Mouse (Mus musculus) left cerebral cortex, adult 2 months (tissue): Measurements from ENCODE around the gene Nosip. TPM values are rescaled to one million over a fixed set of nuclear protein-coding genes. Genes with fewer than 3 reads are reported as not detected.
"Not testable (repeated sequence)": the region's sequence is repeated elsewhere in the genome, so short reads cannot be mapped to it uniquely, and the experiment has no call there.

Experiments used
- DNase-seq, 2 experiments: peaks; one replicate each; pipeline ENCODE4 v3.0.0; 2021 to 2022; ENCODE audit warnings: low spot score in 2 of 2, mixed read lengths in 1 of 2; ENCODE audit errors: extremely low spot score in 1 of 2
- H3K27ac ChIP-seq: fragments of 200-600 bp; 2 replicates; pipeline ENCODE4 v1.8.1; 2022
- H3K4me3 ChIP-seq: fragments of 200-600 bp; 2 replicates; pipeline ENCODE4 v1.8.1; 2022
- CTCF ChIP-seq: fragments of 200-600 bp; IDR thresholded peaks from 2 replicates; pipeline ENCODE4 v1.8.1; 2022; ENCODE audit warnings: antibody characterized with exemption, mild to moderate bottlenecking, moderate library complexity
- intact Hi-C: fragments of 180-260 bp; cut with DNase I; formaldehyde crosslinking; loops from one replicate; pipeline ENCODE4 v1.15.1; 2025
- total RNA-seq, 2 experiments: library from RNA; stranded (reverse); gene quantifications; 2 replicates each; pipeline ENCODE4 v1.2.3; 2021

The Nosip gene
- total RNA-seq, 2 experiments from 2014 or later, result 53.6 to 55.6 TPM

DNA sequence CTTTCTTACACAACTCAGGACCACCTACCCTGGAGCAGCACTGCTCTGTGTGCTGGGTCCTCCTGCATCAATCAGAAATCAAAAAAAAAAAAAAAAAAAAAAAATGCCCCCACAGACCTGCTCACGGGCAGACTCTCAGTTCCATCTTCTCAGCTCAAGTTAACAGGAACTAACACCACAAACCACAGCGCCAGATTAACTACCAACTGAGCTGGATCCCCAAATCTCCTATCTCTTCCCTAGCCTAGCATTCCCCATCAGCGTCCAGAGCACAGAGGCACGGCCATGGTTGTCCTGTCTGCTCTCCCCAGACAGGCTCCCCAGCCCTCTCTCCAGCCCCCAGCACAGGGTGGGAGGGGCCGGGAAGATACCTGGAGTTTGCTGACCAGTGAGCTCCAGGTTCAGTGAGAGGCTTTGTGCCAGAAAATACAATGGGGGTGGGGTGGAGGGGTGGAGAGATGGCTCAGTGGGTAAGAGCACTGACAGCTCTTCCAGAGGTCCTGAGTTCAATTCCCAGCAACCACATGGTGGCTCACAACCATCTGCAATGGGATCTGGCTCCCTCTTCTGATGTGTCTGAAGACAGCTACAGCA lies 44.9 kb downstream of the Nosip start:
- DNase-seq, result no peak
- Histone ChIP-seq H3K4me3 (no peak overlapping the region), H3K27ac (no peak overlapping the region)
- TF ChIP-seq CTCF, result no peak
- intact Hi-C loops, result no loop called here

DNA sequence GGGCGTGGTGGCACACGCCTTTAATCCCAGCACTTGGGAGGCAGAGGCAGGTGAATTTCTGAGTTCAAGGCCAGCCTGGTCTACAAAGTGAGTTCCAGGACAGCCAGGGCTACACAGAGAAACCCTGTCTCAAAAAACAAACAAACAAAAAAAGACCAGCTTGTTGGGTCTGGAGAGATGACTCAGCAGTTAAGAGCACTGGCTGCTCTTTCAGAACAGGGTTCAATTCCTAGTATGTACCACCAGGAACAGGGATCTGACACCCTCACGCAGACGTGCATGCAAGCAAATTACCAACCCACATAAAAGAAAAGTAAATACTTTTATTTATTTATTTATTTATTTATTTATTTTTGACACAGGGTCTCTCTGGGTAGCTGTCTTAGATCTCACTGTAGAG lies 47.9 kb downstream of the Nosip start:
- DNase-seq, H3K4me3 ChIP-seq, H3K27ac ChIP-seq, intact Hi-C loops: not testable (repeated sequence)

DNA sequence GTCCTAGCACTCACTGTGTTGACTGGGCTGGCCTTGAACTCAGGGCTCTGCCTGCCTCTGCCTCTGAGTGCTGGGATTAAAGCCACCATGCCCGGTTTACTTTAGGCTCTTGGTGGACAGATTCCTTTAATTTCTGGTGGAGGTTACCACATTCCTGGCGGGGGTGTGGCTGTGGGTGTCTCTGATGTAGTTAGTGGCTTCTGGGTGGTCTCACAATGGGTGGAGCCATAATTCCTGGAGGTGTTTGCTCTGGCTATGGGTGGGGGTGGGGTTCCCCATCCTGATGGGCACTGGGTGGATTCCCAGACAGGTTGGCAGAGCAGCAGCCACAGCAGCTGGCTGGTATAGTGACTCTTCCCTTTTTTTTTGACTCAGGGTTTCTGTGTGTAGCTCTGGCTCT lies 49.7 kb downstream of the Nosip start:
- H3K27ac ChIP-seq, result no peak overlapping the region
- no peak overlapping the region for H3K4me3 ChIP-seq
- no peak for TF ChIP-seq CTCF
- DNase-seq, result no peak
- intact Hi-C loops, result no loop called here

DNA sequence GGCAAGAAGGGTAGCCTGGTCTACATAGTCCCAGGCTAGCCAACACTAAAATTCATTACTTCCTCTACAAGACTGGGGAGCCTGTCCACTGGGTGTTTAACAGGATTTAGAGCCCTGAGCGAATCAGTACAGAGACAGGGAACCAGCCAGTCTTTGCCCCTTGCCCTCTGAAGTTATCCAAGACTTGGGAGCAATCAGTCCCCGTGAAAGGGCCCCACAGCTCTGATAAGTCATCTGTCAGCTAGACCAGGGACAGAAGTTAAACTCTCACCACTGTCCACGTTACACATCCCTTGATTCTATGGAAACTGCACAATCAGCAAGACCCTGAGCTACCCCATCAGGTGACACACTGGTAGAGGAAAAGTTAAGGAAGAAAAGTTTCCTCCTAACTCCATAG lies 50.3 kb downstream of the Nosip start:
- H3K27ac ChIP-seq, result no peak overlapping the region
- H3K4me3 ChIP-seq, result no peak overlapping the region
- TF ChIP-seq CTCF, result no peak
- no peak for DNase-seq
- intact Hi-C loops, result no loop called here

DNA sequence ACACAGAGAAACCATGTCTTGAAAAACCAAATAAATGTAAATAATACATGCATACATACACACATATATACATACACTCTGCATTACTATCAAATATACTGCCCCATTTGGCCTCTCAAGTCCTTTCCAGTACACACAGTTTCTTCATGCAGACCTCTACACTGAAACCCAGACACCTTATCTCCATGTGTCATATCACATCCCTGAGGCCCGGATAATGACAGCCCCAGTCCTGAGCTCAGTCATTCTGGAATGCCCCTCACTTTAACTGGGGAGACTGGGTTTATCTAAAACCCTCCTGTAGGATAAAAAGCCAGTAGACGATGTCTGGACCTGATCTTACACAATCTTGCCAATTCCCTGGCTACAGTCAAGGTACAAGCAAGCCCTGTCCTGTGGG lies 51.2 kb downstream of the Nosip start:
- no peak for TF ChIP-seq CTCF
- intact Hi-C loops, result no loop called here
- no peak for DNase-seq
- Histone ChIP-seq H3K27ac (no peak overlapping the region), H3K4me3 (no peak overlapping the region)

DNA sequence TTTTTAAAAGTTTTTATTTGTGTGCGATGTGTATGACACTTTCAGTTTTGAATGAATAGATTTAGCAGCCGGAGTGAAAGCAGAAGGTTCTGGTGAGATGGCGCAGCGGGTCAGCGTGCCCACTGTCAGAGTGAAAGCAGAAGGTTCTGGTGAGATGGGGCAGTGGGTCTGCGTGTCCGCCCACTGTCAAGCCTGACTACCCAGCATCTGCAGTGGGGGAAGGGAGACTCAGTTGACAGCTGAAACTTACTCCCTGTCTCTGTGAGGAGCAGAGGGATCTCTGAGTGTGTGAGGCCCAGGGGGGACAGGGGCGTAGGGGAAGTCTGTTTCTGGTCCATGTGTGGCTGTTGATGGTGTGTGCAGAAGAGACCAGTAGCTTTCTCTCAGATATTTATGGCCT lies 55.3 kb downstream of the Nosip start:
- no peak for DNase-seq
- intact Hi-C loops, result no loop called here
- no peak overlapping the region for H3K27ac ChIP-seq
- TF ChIP-seq CTCF, result no peak
- H3K4me3 ChIP-seq, result no peak overlapping the region

DNA sequence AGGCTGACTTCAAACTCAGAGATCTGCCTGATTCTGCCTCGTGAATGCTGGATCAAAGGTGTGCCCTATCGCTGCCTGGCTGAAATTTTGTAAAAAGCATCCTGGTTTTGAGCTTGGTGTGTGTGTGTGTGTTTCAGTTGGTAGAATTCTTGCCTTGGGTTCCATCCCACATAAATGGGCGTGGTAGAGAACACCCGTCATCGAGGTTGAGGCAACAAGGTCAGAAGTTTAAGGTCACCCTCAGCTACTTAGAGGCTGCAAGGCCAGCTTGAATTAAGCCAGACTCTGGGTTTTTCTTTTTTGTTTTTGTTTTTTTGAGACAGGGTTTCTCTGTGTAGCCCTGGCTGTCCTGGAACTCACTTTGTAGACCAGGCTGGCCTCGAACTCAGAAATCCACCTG lies 56.1 kb downstream of the Nosip start:
- no peak overlapping the region for H3K4me3 ChIP-seq
- intact Hi-C loops, result no loop called here
- H3K27ac ChIP-seq, result no peak overlapping the region
- DNase-seq, result no peak
- TF ChIP-seq CTCF, result no peak

DNA sequence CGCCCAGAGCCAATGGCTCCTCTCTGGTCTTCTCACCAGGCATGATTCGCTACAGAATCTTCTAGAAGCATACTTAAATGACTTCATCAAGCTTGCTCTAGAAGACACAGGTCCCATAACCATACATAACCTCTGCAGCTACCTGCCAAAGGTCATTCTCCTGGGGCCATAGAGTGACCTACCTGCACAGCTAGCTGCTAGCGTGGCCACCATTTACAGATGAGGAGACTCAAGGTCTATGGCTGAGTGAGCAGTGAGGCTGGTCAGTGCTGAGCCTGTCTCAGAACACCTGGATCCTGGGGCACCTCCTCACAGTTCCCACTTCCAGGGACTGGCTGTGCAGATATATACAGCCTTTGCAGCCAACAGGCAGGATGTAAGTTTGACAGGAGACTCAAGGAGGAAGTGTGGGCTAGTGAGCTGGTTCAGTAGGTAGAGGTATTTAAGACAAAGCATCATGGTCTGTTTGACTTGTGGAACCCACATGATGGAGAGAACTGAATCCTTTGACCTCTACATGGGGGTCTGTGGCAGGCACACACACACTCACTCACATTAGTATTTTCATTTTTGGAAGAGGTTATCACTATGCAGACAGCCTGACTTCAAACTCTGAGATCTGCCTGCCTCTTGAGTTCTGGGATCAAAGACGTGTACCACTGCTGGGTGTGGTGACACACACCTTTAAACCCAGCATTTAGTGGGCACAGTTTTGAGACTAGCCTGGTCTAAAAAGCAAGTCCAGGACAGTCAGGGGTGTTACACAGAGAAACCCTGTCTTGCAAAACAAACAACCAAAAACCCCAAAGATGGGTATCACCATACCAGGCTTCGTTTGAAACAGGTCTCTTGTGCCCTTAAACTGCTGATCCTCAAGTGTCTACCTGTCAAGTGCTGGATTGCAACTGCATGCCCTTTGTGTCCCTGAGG lies 57.8 kb downstream of the Nosip start:
- no peak for TF ChIP-seq CTCF
- no peak for DNase-seq
- no peak overlapping the region for H3K4me3 ChIP-seq
- H3K27ac ChIP-seq, result peak overlapping the region; percentile 54
- intact Hi-C loops, result loop anchor here (10.0 kb wide), 1 partner anchor 265 kb away; the partner anchor contains the start of gene Pnkp

DNA sequence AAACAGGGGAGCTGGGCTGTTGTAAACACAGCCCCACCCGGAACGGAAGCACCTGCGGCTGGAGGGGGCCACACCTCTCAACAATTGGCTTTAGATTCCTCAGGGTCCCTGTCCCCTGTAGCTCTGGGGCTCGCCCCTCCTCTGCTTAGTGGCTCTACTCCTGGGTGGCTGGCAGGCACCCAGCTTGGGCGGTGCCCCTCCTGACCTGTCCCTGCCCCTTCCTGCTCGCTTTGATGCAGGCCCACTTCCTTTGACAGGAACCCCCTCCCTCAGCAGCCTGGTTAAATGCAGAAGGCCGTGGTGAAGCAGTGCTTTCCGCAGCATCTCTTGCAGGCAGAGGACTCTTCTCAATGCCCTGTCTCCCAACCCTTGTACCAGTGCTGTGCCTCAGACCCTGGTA lies 59.2 kb downstream of the Nosip start:
- Histone ChIP-seq H3K27ac (peak overlapping the region; percentile 55; the same call in 1 of the 2 replicates), H3K4me3 (peak overlapping the region; percentile 17; the same call in 1 of the 2 replicates)
- no peak for TF ChIP-seq CTCF
- intact Hi-C loops, result loop anchor here (10.0 kb wide), 1 partner anchor 267 kb away; the partner anchor contains the start of gene Pnkp
- DNase-seq, result no peak

DNA sequence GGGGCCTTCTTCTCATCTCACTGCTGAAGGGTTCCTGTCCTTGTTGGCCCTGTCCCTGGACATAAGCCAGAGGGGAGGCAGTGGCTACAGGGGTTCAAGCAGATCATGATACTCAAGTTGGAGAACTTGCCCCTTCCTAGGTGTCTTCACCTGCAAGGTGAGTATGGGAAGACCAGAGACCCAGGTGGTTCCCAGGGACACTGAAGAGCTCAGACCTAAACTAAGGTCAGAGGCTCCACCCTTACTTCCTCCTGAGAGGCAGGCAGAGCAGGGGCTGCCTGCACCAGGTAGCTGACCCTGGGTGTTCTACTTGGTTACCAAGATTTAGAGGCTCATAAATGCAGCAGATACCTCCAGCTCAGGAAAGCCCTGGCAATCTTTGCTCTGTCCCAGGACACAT lies 59.7 kb downstream of the Nosip start:
- intact Hi-C loops, result loop anchor here (10.0 kb wide), 1 partner anchor 267 kb away; the partner anchor contains the start of gene Pnkp
- H3K27ac ChIP-seq, result peak overlapping the region; percentile 55; the same call in 1 of the 2 replicates
- DNase-seq, result no peak
- H3K4me3 ChIP-seq, result peak overlapping the region; percentile 17; the same call in 1 of the 2 replicates
- no peak for TF ChIP-seq CTCF

DNA sequence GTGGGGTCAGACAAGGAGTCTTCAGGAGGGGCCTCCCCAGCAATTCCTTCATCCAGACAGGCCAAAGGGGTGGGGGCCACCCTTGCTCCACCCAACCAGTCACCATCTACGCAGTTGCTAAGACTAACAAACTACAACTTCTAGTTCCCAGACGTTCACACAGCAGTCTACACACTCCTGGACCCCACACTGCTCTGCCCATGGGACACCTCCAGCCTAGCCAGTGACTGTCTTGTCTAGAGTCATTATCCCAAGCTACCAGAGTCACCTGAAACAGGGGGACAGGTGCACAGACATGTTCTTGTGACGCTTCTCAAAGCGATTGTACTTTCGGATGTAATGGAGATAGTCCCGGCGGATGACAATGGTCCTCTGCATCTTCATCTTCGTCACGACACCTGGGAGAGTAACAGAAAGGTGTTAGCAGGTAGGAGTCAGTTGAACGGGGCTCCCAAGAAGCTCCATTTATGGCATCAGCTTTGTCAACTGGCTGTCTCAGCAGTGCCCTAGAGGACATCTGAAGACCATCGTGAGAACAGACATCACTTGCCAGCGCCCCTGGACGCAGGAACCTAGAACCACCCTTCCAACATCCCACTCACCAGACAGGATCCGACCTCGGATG lies 60.4 kb downstream of the Nosip start:
- no peak for DNase-seq
- Histone ChIP-seq H3K4me3 (peak overlapping the region; percentile 96), H3K27ac (no peak overlapping the region; the same call in 1 of the 2 replicates)
- intact Hi-C loops, result loop anchor here (10.0 kb wide), 1 partner anchor 268 kb away; the partner anchor contains the start of gene Pnkp
- TF ChIP-seq CTCF, result no peak

DNA sequence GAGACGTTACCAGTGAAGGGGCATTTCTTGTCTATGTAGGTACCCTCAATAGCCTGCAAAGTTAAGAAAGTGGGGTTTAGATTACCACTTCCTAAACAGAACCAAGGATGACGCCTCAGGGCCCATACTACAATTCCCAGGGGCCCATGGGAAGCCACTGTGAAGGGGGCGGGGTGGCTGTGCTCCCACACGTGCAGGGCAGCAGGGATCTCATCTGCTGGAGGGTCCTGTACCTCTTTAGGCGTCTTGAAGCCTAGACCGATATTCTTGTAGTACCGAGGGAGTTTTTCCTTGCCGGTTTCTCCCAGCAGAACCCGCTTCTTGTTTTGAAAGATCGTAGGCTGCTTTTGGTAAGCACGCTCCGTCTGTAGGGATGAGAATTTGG lies 60.9 kb downstream of the Nosip start:
- intact Hi-C loops, result loop anchor here (10.0 kb wide), 1 partner anchor 268 kb away; the partner anchor contains the start of gene Pnkp
- TF ChIP-seq CTCF, result no peak
- peak overlapping the region; percentile 92 for H3K27ac ChIP-seq
- no peak for DNase-seq
- H3K4me3 ChIP-seq, result peak overlapping the region; percentile 96
